Mouse (Mus musculus): ENCODE data around the gene Lrr1. TPM values are rescaled to one million over a fixed set of nuclear protein-coding genes. Genes with fewer than 3 reads are reported as not detected.
A peak's percentile ranks its signal among the peaks of the same experiment; 100 is the strongest.

The Lrr1 gene
- polyA plus RNA-seq, 1 experiment from 2014 or later = 37.1 TPM

DNA sequence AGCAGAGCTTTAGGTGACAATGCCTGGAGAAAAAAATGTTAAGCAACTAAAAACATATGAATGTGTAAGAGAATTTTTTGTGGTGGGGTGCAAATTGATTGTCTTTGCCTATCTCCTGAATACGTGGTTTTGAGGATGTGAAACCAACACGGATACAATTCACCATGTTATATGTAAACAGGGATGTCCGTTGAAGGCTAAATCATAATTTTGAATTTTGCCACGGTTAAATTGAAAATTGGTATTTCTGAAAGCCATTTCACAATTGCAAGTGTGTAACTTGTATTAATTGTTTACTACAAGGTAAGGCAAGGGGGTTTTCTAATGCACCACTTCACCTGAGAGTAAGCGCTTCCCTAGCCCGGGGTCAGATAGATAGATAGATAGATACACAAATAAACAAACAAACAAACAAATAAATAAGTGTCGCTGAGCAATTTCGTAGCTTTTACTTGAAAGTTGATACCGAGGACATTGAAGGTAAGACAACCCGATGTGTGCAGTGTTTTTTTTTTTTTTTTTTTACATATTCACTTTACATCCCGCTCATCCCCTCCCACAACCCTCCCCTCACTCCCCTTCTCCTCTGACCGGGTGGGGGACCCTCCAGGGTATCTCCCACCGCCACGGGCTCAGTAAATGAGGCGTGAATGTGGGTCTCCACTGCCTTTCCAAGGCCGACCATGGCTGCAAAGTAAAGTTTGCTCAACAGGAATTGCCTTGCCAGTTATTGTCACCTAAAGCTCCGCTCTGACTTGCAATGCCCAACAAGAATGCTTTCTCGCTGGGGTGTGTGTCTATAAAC lies 756 bp upstream of the Lrr1 start:
- Histone ChIP-seq H3K4me3 (peak overlapping the region; percentile 94), H3K27me3 (ENCODE audit: poor library complexity, severe bottlenecking) (no peaks in the 10 kb centered on the region), H3K9me3 (no peaks in the 10 kb centered on the region), H3K27ac (peak overlapping the region; percentile 99), H3K4me1 (peaks cover 26% of the 10 kb centered on the region), H3K36me3 (replicated peaks) (peaks cover 11% of the 10 kb centered on the region)
- DNase-seq (ENCODE audit: extremely low spot score, low spot score) = no peak
- WGBS = 9% methylated on average over 18 of the region's 18 CpGs

DNA sequence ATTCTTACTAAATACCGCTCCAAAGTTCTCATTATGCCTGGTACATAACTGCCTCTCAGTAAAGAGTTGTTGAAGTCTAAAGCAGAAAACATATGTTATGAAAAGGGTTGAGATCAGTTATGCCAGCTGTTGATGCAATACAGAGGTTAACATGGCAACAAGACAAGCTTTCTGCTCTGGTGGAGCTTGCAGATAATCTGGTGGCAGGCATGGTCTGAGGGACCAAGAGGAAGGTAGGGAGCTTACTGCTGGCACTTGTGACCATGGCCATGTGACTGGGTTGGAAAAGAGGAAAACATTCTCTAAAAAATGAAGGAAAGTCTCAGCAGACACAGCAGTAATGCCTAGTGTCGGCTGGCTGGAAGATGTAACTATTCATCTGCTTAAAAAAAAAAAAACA lies 2.7 kb downstream of the Lrr1 start:
- H3K4me3 ChIP-seq = no peak overlapping the region
- no peak overlapping the region for H3K27ac ChIP-seq
- H3K36me3 ChIP-seq (replicated peaks) = peaks cover 45% of the 10 kb centered on the region
- no peaks in the 10 kb centered on the region for H3K9me3 ChIP-seq
- 99% methylated on average over 2 of the region's 2 CpGs for WGBS
- no peak for DNase-seq (ENCODE audit: extremely low spot score, low spot score)
- H3K4me1 ChIP-seq = peaks cover 26% of the 10 kb centered on the region
- no peaks in the 10 kb centered on the region for H3K27me3 ChIP-seq (ENCODE audit: poor library complexity, severe bottlenecking)

DNA sequence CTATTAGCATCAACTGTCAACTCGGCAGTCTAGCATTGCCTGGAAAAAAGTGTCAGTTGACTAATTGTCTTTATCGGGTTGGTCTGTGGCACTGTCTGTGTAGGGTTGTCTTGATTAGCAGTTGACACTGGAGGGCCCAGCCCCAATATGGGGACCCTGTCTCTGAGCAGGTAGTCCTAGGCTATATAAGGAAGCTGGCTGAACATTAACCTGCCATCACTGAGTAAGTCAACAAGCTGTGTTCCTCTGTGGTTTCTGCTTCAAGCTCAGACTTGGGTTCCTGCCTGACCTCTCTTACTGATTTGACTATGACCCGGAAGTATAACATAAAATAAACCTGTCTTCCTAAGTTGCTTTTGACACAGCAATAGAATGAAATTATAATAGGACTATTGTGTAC lies 7.4 kb downstream of the Lrr1 start:
- no peak for DNase-seq (ENCODE audit: extremely low spot score, low spot score)
- Histone ChIP-seq H3K4me3 (no peak overlapping the region), H3K36me3 (replicated peaks) (peaks cover 83% of the 10 kb centered on the region), H3K27me3 (ENCODE audit: poor library complexity, severe bottlenecking) (no peaks in the 10 kb centered on the region), H3K27ac (no peak overlapping the region), H3K4me1 (0 out of 2 replicates have a peak, but pooled peaks cover 3% of the 10 kb centered on the region), H3K9me3 (no peaks in the 10 kb centered on the region)
- WGBS = 94% methylated on average over 3 of the region's 3 CpGs

DNA sequence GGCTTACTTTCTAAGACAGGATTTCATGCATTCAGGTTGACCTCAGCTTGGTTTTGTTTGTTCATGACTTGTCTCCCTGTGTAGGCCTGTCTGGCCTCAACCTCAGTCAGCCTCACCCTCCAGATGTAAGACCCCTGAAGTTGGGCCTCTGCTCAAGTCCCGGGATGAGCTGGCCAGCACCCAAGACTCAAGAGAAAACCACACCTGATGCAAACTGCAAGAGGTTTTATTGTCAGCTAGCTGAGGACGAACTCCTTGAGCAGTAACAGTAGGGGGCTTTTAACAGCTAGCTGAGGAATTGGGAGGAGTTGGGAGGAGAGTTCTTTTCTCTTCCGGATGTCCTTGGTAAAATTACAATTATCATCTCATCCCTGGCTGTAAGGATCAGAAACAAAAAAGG lies 8.9 kb downstream of the Lrr1 start:
- Histone ChIP-seq H3K36me3 (replicated peaks) (peaks cover 91% of the 10 kb centered on the region), H3K9me3 (no peaks in the 10 kb centered on the region), H3K4me3 (no peak overlapping the region), H3K4me1 (peaks cover 2% of the 10 kb centered on the region; the same call in 1 of the 2 replicates), H3K27ac (no peak overlapping the region), H3K27me3 (ENCODE audit: poor library complexity, severe bottlenecking) (no peaks in the 10 kb centered on the region)
- WGBS = 87% methylated on average over 3 of the region's 3 CpGs
- DNase-seq (ENCODE audit: extremely low spot score, low spot score) = no peak

DNA sequence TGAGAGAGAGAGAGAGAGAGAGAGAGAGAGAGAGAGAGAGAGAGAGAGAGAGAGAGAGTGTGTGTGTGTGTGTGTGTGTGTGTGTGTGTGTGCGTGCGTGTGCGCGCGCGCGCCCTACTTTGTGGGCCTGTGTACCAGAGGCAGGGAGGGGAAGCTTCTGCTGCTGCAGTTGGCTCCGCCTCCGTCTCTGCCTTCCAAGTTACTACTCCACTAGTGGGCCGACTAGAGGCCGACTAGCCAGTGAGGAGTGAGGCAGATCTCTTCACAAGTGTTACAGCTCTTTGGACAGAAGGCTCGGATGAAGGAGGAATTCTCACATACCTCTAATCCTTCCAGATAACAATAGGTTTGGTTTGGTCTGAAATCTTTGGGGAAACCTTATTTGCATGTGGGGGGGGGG lies 10.8 kb downstream of the Lrr1 start:
- H3K4me3 ChIP-seq = no peak overlapping the region
- H3K9me3 ChIP-seq = no peaks in the 10 kb centered on the region
- peaks cover 74% of the 10 kb centered on the region for H3K36me3 ChIP-seq (replicated peaks)
- DNase-seq (ENCODE audit: extremely low spot score, low spot score) = no peak
- H3K27ac ChIP-seq = no peak overlapping the region
- H3K27me3 ChIP-seq (ENCODE audit: poor library complexity, severe bottlenecking) = no peaks in the 10 kb centered on the region
- 78% methylated on average over 12 of the region's 12 CpGs for WGBS
- H3K4me1 ChIP-seq = peaks cover 10% of the 10 kb centered on the region

DNA sequence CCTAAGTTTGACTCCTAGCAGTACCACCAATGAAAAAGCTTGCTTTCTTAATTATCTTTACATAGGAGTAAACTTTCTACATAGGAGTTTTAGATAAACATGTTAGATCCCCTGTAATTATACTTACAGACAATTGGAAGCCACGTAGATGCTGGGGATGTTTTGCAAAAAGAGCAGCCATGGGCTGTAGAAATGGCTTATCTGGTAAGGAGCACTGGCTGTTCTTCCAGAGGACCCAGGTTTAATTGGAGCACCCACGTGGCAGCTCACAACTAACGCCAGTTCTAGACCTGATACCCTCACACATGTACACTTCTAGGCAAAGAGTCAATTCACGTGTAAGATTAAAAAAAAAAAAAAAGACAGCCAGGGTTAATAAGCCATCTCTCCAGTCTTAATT lies 13.2 kb downstream of the Lrr1 start:
- H3K27ac ChIP-seq = no peak overlapping the region
- 91% methylated on average over 4 of the region's 4 CpGs for WGBS
- no peaks in the 10 kb centered on the region for H3K27me3 ChIP-seq (ENCODE audit: poor library complexity, severe bottlenecking)
- no peaks in the 10 kb centered on the region for H3K9me3 ChIP-seq
- peaks cover 31% of the 10 kb centered on the region for H3K4me1 ChIP-seq
- no peak overlapping the region for H3K4me3 ChIP-seq
- DNase-seq (ENCODE audit: extremely low spot score, low spot score) = no peak
- peaks cover 53% of the 10 kb centered on the region for H3K36me3 ChIP-seq (replicated peaks)

DNA sequence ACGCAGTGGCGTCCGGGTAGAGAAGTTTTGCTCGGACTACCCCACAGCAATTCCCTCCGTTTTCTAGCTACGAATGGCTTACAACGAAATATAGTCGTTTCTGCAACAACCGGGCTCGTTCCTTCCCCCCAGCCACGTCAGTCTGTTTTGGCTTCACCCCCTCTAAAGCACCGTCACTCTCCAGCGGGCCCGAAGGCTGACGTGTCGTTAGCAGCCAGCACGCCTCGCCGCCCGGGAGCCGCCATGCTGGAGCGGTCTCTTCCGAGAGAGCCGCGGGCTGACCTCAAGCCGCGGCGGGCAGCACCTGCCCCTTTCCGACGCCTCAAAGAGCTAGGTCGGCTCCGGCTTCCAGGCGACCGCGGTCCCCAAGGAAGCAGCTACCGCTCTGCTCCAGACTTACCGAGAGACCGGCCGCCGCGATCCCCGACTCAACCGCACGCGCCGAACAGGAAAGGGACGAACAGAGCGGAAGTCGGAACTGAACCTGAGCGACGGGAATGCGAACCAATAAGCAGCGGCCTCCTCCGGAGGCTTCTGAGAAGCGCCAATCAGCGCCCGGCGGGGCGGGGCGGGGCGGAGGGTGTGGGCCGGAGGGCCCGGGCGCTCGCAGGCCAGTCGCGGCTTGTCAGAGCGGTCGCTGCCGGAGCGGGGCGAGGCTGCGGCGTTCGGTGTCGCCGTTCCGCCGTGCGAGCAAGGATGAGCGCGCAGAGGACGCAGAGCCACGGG lies 15.1 kb downstream of the Lrr1 start, which contains the start of the genes Rpl36al and Mgat2:
Gene Rpl36al (minus strand): TSS at position 501 of the 726 bp plus-strand sequence.
Gene Mgat2 (plus strand): TSS at position 575 of the 726 bp plus-strand sequence.
- Histone ChIP-seq H3K27me3 (ENCODE audit: poor library complexity, severe bottlenecking) (no peaks in the 10 kb centered on the region), H3K36me3 (replicated peaks) (peaks cover 50% of the 10 kb centered on the region)
- WGBS = under 1% methylated on average over 84 of the region's 84 CpGs

DNA sequence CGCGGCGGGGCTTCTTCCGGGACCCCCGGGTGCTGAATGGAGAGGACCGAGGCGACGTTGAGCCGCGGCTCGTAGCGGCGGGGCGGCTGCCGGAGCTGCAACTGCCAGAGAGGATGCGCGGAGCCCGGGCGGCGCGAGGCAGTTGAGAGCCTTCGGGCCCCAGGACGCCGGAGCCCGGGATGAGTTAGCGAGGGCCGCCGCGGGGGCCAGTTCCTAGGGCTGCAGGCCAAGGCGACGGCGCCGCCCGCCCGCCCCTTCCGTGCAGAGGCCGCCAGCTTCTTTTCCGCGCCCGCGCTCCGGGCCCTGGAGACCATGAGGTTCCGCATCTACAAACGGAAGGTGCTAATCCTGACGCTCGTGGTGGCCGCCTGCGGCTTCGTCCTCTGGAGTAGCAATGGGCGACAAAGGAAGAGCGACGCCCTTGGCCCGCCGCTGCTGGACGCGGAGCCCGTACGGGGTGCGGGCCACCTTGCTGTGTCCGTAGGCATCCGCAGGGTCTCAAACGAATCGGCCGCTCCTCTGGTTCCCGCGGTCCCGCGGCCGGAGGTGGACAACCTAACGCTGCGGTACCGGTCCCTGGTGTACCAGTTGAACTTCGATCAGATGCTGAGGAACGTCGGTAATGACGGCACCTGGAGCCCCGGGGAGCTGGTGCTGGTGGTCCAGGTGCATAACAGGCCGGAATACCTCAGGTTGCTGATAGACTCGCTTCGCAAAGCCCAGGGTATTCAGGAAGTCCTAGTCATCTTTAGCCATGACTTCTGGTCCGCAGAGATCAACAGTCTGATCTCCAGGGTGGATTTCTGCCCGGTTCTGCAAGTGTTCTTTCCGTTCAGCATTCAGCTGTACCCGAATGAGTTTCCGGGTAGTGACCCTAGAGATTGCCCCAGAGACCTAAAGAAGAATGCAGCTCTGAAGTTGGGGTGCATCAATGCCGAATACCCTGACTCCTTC lies 16.0 kb downstream of the Lrr1 start:
- peaks cover 50% of the 10 kb centered on the region for H3K36me3 ChIP-seq (replicated peaks)
- 3% methylated on average over 82 of the region's 86 CpGs for WGBS

More for the DNA sequence above, 15.1 kb downstream of the Lrr1 start, which contains the start of the genes Rpl36al and Mgat2:
- peak within 1 kb of the TSS; percentile 95 for H3K27ac ChIP-seq
- peak; percentile 94 for DNase-seq (ENCODE audit: extremely low spot score, low spot score)
- no peaks in the 10 kb centered on the region for H3K9me3 ChIP-seq
- peak within 1 kb of the TSS; percentile 89 for H3K4me3 ChIP-seq
- peaks cover 38% of the 10 kb centered on the region for H3K4me1 ChIP-seq

DNA sequence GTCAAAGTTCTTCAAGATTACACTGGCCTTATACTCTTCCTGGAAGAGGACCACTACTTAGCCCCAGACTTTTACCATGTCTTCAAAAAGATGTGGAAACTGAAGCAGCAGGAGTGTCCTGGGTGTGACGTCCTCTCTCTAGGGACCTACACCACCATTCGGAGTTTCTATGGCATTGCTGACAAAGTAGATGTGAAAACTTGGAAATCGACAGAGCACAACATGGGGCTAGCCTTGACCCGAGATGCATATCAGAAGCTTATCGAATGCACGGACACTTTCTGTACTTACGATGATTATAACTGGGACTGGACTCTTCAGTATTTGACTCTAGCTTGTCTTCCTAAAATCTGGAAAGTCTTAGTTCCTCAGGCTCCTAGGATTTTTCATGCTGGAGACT lies 16.8 kb downstream of the Lrr1 start:
- Histone ChIP-seq H3K9me3 (no peaks in the 10 kb centered on the region), H3K27ac (peak overlapping the region; percentile 95; the same call in 1 of the 2 replicates), H3K27me3 (ENCODE audit: poor library complexity, severe bottlenecking) (no peaks in the 10 kb centered on the region), H3K36me3 (replicated peaks) (peaks cover 55% of the 10 kb centered on the region), H3K4me1 (peaks cover 38% of the 10 kb centered on the region), H3K4me3 (peak overlapping the region; percentile 89)
- DNase-seq (ENCODE audit: extremely low spot score, low spot score) = no peak
- 82% methylated on average over 7 of the region's 7 CpGs for WGBS

More for the DNA sequence above, 16.0 kb downstream of the Lrr1 start:
- DNase-seq (ENCODE audit: extremely low spot score, low spot score) = peak; percentile 61
- Histone ChIP-seq H3K4me1 (peaks cover 38% of the 10 kb centered on the region), H3K27me3 (ENCODE audit: poor library complexity, severe bottlenecking) (no peaks in the 10 kb centered on the region), H3K4me3 (peak overlapping the region; percentile 89), H3K27ac (peak overlapping the region; percentile 95), H3K9me3 (no peaks in the 10 kb centered on the region)

DNA sequence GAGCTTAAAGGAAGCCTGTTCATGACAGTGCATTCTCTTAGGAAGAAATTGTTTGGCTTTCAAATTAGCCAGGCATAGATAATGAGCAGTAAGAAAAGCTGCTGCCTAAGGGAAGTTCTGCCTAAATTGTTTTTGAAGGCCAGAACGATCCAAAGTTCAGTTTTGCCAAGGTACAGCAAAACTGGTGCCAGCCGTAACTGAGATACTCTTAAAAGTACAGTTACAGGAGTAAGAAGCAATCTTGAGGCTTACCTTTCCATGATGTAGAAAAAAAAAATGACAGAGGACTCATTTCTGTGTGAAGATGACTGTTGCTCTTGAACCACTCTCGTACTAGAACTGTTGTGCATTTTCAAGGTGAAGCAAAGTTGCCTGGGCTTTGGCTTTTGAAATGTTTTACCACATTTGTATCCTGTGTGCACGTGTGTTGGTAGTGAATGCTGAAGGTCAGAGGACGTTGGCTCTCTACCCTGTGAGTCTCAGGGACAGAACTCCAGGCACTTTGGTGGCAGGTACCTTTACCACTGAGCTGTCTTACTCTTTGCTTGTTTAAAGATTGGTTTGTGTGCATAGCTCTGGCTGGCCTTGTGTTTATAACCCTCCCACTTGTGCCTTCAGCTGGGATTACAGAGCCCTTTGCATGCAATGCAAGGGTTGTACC lies 18.3 kb downstream of the Lrr1 start:
- no peaks in the 10 kb centered on the region for H3K27me3 ChIP-seq (ENCODE audit: poor library complexity, severe bottlenecking)
- peaks cover 38% of the 10 kb centered on the region for H3K4me1 ChIP-seq
- no peak overlapping the region; the same call in 1 of the 2 replicates for H3K4me3 ChIP-seq
- 79% methylated on average over 5 of the region's 5 CpGs for WGBS
- peaks cover 58% of the 10 kb centered on the region for H3K36me3 ChIP-seq (replicated peaks)
- H3K9me3 ChIP-seq = no peaks in the 10 kb centered on the region
- no peak overlapping the region for H3K27ac ChIP-seq
- no peak for DNase-seq (ENCODE audit: extremely low spot score, low spot score)

DNA sequence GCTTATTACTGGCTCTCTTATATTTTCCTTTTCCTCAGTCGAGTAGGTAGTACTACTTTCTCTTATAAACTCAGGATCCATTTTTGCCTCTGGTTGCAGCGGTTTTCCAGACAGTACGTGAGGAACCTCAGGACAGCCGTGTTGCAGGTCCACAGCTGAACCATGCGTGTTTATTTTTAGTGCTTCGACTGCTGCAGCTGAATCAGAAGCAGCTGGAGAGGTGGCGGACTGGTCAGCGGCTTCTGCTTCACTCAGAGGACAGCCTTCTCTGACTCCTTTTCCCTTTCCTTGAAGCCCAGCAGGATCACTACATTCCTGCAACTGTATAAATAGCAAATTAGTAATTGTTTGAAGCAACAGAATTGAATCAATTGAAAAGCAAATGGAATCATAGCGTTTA lies 21.5 kb downstream of the Lrr1 start:
- no peaks in the 10 kb centered on the region for H3K27me3 ChIP-seq (ENCODE audit: poor library complexity, severe bottlenecking)
- no peak overlapping the region for H3K4me3 ChIP-seq
- H3K36me3 ChIP-seq (replicated peaks) = peaks cover 71% of the 10 kb centered on the region
- no peak for DNase-seq (ENCODE audit: extremely low spot score, low spot score)
- H3K27ac ChIP-seq = no peak overlapping the region
- 90% methylated on average over 9 of the region's 9 CpGs for WGBS
- H3K4me1 ChIP-seq = peaks cover 27% of the 10 kb centered on the region
- no peaks in the 10 kb centered on the region for H3K9me3 ChIP-seq

DNA sequence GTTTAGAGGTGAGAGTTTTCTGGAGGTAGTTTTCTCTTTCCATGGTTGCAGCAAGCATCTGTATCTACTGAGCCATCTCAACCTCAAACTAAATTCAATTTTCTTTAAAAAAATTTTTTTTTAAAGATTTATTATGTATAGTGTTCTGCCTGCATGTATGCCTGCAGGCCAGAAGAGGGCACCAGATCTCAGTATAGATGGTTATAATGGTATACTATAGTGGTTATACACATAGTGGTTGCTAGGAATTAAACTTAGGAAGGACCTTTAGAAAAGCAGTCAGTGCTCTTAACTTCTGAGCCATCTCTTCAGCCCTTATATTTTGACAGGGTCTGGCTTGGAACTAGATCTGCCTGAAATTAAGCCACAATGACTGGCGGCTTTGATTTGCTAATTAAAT lies 21.9 kb downstream of the Lrr1 start:
- H3K27ac ChIP-seq = no peak overlapping the region
- H3K4me1 ChIP-seq = peaks cover 27% of the 10 kb centered on the region
- no peaks in the 10 kb centered on the region for H3K9me3 ChIP-seq
- DNase-seq (ENCODE audit: extremely low spot score, low spot score) = no peak
- H3K36me3 ChIP-seq (replicated peaks) = peaks cover 69% of the 10 kb centered on the region
- 93% methylated on average over 1 of the region's 1 CpGs for WGBS
- H3K4me3 ChIP-seq = no peak overlapping the region
- no peaks in the 10 kb centered on the region for H3K27me3 ChIP-seq (ENCODE audit: poor library complexity, severe bottlenecking)

Data from forebrain, embryonic 10.5 days (tissue).